Mouse (Mus musculus) yolk sac, embryonic 10.5 days (tissue): Measurements from ENCODE around the gene Nubpl.

Experiments
- DNase-seq: peaks from one replicate; pipeline ENCODE4 v3.0.0-alpha.2; 2017; ENCODE audit warnings: low spot score

The Nubpl gene

GRCm38 (mm10) chr12:52335142-52335765, 237.7 kb downstream of the Nubpl start:
- DNase-seq, result no peak

DNA sequence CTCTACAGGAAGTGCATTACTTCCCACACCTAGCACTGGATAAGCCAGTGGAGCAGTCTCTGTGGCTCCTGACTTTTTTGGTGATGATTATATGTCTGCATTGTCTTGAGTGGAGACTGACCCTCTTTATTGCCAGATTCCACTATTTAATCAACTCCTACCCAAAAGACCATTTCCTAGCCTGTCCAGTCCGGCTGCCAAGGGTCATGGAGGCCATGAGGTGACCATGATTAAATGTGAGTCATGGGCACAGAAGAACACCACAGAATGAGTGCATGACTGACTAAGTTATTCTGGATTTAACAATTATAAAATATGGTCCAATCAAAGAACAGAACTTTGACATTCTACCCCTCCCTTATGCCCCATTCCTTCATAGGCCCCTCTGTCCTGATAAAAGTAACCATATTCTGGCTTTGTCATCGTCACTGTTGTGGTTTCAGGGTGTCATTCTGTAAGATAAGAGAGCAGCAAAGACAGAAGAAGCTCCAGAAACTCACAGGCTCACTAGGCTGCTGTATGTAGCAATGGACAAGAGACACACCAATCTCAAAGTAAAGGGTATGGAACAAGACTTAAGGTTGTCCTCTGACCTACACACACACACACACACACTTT, 240.7 kb downstream of the Nubpl start:
- DNase-seq, result no peak

- DNase-seq, result no peak
Observed at GRCm38 (mm10) chr12:52346611-52347010, 249.1 kb downstream of the Nubpl start.

DNA sequence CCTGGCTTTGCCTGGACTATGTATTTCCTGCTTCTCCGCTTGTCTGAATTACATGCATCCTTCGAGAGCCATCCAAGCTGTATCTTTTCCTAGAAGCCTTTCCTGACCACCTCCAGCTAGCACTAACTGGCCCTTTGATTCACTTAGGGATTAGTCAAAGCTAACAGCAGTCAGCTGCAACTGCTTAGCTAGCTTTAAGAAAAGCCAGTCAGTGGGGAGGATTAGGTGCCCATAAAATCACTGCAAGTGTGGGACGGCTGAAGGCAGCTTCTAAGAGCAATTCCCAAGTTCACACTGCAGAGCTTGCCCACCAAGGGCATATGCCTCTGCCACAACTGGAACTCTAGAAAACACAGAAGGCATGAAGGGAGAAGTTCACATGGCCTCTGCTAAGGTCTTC, 252.7 kb downstream of the Nubpl start:
- no peak for DNase-seq

GRCm38 (mm10) chr12:52359484-52359883, 261.9 kb downstream of the Nubpl start:
- no peak for DNase-seq

GRCm38 (mm10) chr12:52360136-52360535, 262.6 kb downstream of the Nubpl start:
- DNase-seq, result no peak

DNA sequence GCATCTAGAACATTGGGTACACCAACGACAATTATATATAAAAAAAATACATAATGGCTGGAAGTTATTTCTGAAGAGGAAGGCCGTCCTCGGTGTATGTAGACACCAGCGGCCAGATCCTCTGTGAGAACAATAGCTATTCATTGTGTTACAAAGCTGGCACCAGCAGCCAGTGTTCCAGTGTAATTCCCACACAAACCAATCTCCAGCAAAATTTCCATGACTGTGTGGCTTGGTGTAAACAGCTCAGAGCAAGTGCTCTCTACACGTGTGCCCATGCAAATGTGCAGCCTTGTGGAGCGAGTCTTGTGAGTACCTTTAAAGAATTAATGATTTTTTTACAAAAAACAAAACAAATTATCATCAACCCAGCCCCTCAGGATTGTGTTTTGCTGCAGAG, 263.7 kb downstream of the Nubpl start:
- DNase-seq, result no peak
